Mouse (Mus musculus): ENCODE measurements around the gene Crocc. TPM values are rescaled to one million over a fixed set of nuclear protein-coding genes. Genes with fewer than 3 reads are reported as not detected.

Crocc gene
- polyA plus RNA-seq, 1 experiment from 2014 or later: 5.1 TPM

- ATAC-seq (ENCODE audit: low read depth) (peak; percentile 81), DNase-seq (ENCODE audit: low spot score) (peak; percentile 86)
- Histone ChIP-seq H3K27me3 (replicated peaks; ENCODE audit: control insufficient read depth, insufficient read depth, low read length) (no peaks in the 10 kb centered on the region), H3K4me2 (ENCODE audit: low read depth, low read length) (no peak overlapping the region), H3K4me1 (ENCODE audit: control insufficient read depth, insufficient read depth, low read length) (no peaks in the 10 kb centered on the region), H3K36me3 (ENCODE audit: control insufficient read depth, insufficient read depth, low read length) (peaks cover 24% of the 10 kb centered on the region; the same call in 1 of the 2 replicates), H3K27ac (replicated peaks; ENCODE audit: low read depth, low read length) (peak overlapping the region; percentile 46), H3K9me3 (ENCODE audit: control insufficient read depth, low read length) (no peaks in the 10 kb centered on the region), H3K4me3 (ENCODE audit: low read depth, low read length) (no peak overlapping the region), H3K9ac (ENCODE audit: low read depth, low read length) (no peak overlapping the region)
- WGBS: 13% methylated on average over 8 of the region's 8 CpGs
Observed at GRCm38 (mm10) chr4:141044816-141045215, 15.5 kb downstream of the Crocc start.

GRCm38 (mm10) chr4:141041117-141041516 lies 19.2 kb downstream of the Crocc start:
- H3K4me2 ChIP-seq (ENCODE audit: low read depth, low read length): no peak overlapping the region
- 59% methylated on average over 11 of the region's 12 CpGs for WGBS
- H3K9ac ChIP-seq (ENCODE audit: low read depth, low read length): no peak overlapping the region
- no peak overlapping the region for H3K27ac ChIP-seq (replicated peaks; ENCODE audit: low read depth, low read length)
- ATAC-seq (ENCODE audit: low read depth): no peak
- DNase-seq (ENCODE audit: low spot score): no peak
- peaks cover 24% of the 10 kb centered on the region; the same call in 1 of the 2 replicates for H3K36me3 ChIP-seq (ENCODE audit: control insufficient read depth, insufficient read depth, low read length)
- no peaks in the 10 kb centered on the region for H3K9me3 ChIP-seq (ENCODE audit: control insufficient read depth, low read length)
- H3K27me3 ChIP-seq (replicated peaks; ENCODE audit: control insufficient read depth, insufficient read depth, low read length): no peaks in the 10 kb centered on the region
- H3K4me3 ChIP-seq (ENCODE audit: low read depth, low read length): no peak overlapping the region
- H3K4me1 ChIP-seq (ENCODE audit: control insufficient read depth, insufficient read depth, low read length): no peaks in the 10 kb centered on the region

GRCm38 (mm10) chr4:141033606-141034549 lies 26.5 kb downstream of the Crocc start:
- Histone ChIP-seq H3K4me2 (ENCODE audit: low read depth, low read length) (no peak overlapping the region), H3K27ac (replicated peaks; ENCODE audit: low read depth, low read length) (no peak overlapping the region; the same call in 1 of the 2 replicates), H3K27me3 (replicated peaks; ENCODE audit: control insufficient read depth, insufficient read depth, low read length) (no peaks in the 10 kb centered on the region), H3K36me3 (ENCODE audit: control insufficient read depth, insufficient read depth, low read length) (peaks cover 43% of the 10 kb centered on the region), H3K4me3 (ENCODE audit: low read depth, low read length) (no peak overlapping the region), H3K9ac (ENCODE audit: low read depth, low read length) (0 out of 2 replicates have a peak overlapping the region, but pooled peaks have one; percentile 1), H3K4me1 (ENCODE audit: control insufficient read depth, insufficient read depth, low read length) (no peaks in the 10 kb centered on the region), H3K9me3 (ENCODE audit: control insufficient read depth, low read length) (no peaks in the 10 kb centered on the region)
- ATAC-seq (ENCODE audit: low read depth) (no peak), DNase-seq (ENCODE audit: low spot score) (peak; percentile 62)
- WGBS: 64% methylated on average over 14 of the region's 27 CpGs

GRCm38 (mm10) chr4:141031733-141032132 lies 28.6 kb downstream of the Crocc start:
- ATAC-seq (ENCODE audit: low read depth) (peak; percentile 71), DNase-seq (ENCODE audit: low spot score) (peak; percentile 82)
- Histone ChIP-seq H3K27me3 (replicated peaks; ENCODE audit: control insufficient read depth, insufficient read depth, low read length) (no peaks in the 10 kb centered on the region), H3K9ac (ENCODE audit: low read depth, low read length) (no peak overlapping the region), H3K4me2 (ENCODE audit: low read depth, low read length) (no peak overlapping the region), H3K27ac (replicated peaks; ENCODE audit: low read depth, low read length) (no peak overlapping the region), H3K36me3 (ENCODE audit: control insufficient read depth, insufficient read depth, low read length) (peaks cover 51% of the 10 kb centered on the region), H3K4me3 (ENCODE audit: low read depth, low read length) (no peak overlapping the region), H3K4me1 (ENCODE audit: control insufficient read depth, insufficient read depth, low read length) (no peaks in the 10 kb centered on the region), H3K9me3 (ENCODE audit: control insufficient read depth, low read length) (no peaks in the 10 kb centered on the region)
- WGBS: 16% methylated on average over 6 of the region's 6 CpGs

- WGBS: 89% methylated on average over 17 of the region's 18 CpGs
- no peak overlapping the region for H3K27ac ChIP-seq (replicated peaks; ENCODE audit: low read depth, low read length)
- H3K36me3 ChIP-seq (ENCODE audit: control insufficient read depth, insufficient read depth, low read length): peaks cover 45% of the 10 kb centered on the region
- H3K27me3 ChIP-seq (replicated peaks; ENCODE audit: control insufficient read depth, insufficient read depth, low read length): no peaks in the 10 kb centered on the region
- 0 out of 2 replicates have a peak overlapping the region, but pooled peaks have one; percentile 1 for H3K9ac ChIP-seq (ENCODE audit: low read depth, low read length)
- no peak overlapping the region for H3K4me3 ChIP-seq (ENCODE audit: low read depth, low read length)
- ATAC-seq (ENCODE audit: low read depth): no peak
- H3K4me2 ChIP-seq (ENCODE audit: low read depth, low read length): no peak overlapping the region
- no peaks in the 10 kb centered on the region for H3K9me3 ChIP-seq (ENCODE audit: control insufficient read depth, low read length)
- DNase-seq (ENCODE audit: low spot score): no peak
- H3K4me1 ChIP-seq (ENCODE audit: control insufficient read depth, insufficient read depth, low read length): no peaks in the 10 kb centered on the region
Observed at GRCm38 (mm10) chr4:141030541-141031206, 29.7 kb downstream of the Crocc start.

- DNase-seq (ENCODE audit: low spot score): no peak
- ATAC-seq (ENCODE audit: low read depth): no peak
- peaks cover 38% of the 10 kb centered on the region; the same call in 1 of the 2 replicates for H3K36me3 ChIP-seq (ENCODE audit: control insufficient read depth, insufficient read depth, low read length)
- WGBS: 80% methylated on average over 8 of the region's 27 CpGs
- H3K9ac ChIP-seq (ENCODE audit: low read depth, low read length): no peak overlapping the region
- H3K4me2 ChIP-seq (ENCODE audit: low read depth, low read length): no peak overlapping the region
- H3K4me1 ChIP-seq (ENCODE audit: control insufficient read depth, insufficient read depth, low read length): peaks cover 25% of the 10 kb centered on the region
- no peaks in the 10 kb centered on the region for H3K27me3 ChIP-seq (replicated peaks; ENCODE audit: control insufficient read depth, insufficient read depth, low read length)
- no peak overlapping the region for H3K27ac ChIP-seq (replicated peaks; ENCODE audit: low read depth, low read length)
- no peak overlapping the region for H3K4me3 ChIP-seq (ENCODE audit: low read depth, low read length)
- H3K9me3 ChIP-seq (ENCODE audit: control insufficient read depth, low read length): no peaks in the 10 kb centered on the region
Observed at GRCm38 (mm10) chr4:141024992-141025391, 35.4 kb downstream of the Crocc start.

GRCm38 (mm10) chr4:141024052-141024451 lies 36.3 kb downstream of the Crocc start:
- no peak overlapping the region for H3K27ac ChIP-seq (replicated peaks; ENCODE audit: low read depth, low read length)
- ATAC-seq (ENCODE audit: low read depth) (no peak), DNase-seq (ENCODE audit: low spot score) (peak; percentile 19)
- H3K4me2 ChIP-seq (ENCODE audit: low read depth, low read length): no peak overlapping the region
- no peak overlapping the region for H3K4me3 ChIP-seq (ENCODE audit: low read depth, low read length)
- no peak overlapping the region for H3K9ac ChIP-seq (ENCODE audit: low read depth, low read length)
- WGBS: 61% methylated on average over 9 of the region's 9 CpGs
- no peaks in the 10 kb centered on the region for H3K9me3 ChIP-seq (ENCODE audit: control insufficient read depth, low read length)
- no peaks in the 10 kb centered on the region for H3K27me3 ChIP-seq (replicated peaks; ENCODE audit: control insufficient read depth, insufficient read depth, low read length)
- peaks cover 33% of the 10 kb centered on the region for H3K4me1 ChIP-seq (ENCODE audit: control insufficient read depth, insufficient read depth, low read length)
- peaks cover 33% of the 10 kb centered on the region; the same call in 1 of the 2 replicates for H3K36me3 ChIP-seq (ENCODE audit: control insufficient read depth, insufficient read depth, low read length)

GRCm38 (mm10) chr4:141021614-141021929 lies 38.8 kb downstream of the Crocc start:
- ATAC-seq (ENCODE audit: low read depth) (peak; percentile 11; the same call in 1 of the 2 replicates), DNase-seq (ENCODE audit: low spot score) (no peak)
- no peak overlapping the region for H3K4me2 ChIP-seq (ENCODE audit: low read depth, low read length)

More at GRCm38 (mm10) chr4:141021614-141021929, 38.8 kb downstream of the Crocc start:
- WGBS: 39% methylated on average over 8 of the region's 11 CpGs
- no peaks in the 10 kb centered on the region for H3K9me3 ChIP-seq (ENCODE audit: control insufficient read depth, low read length)
- no peak overlapping the region for H3K4me3 ChIP-seq (ENCODE audit: low read depth, low read length)
- H3K9ac ChIP-seq (ENCODE audit: low read depth, low read length): peak overlapping the region; percentile 50; the same call in 1 of the 2 replicates
- H3K4me1 ChIP-seq (ENCODE audit: control insufficient read depth, insufficient read depth, low read length): peaks cover 33% of the 10 kb centered on the region
- peaks cover 24% of the 10 kb centered on the region; the same call in 1 of the 2 replicates for H3K36me3 ChIP-seq (ENCODE audit: control insufficient read depth, insufficient read depth, low read length)
- peak overlapping the region; percentile 88 for H3K27ac ChIP-seq (replicated peaks; ENCODE audit: low read depth, low read length)
- H3K27me3 ChIP-seq (replicated peaks; ENCODE audit: control insufficient read depth, insufficient read depth, low read length): no peaks in the 10 kb centered on the region
